Mouse (Mus musculus) C2C12 (cell line): ENCODE measurements around the gene Mrgprd.

Experiments
- CEBPB ChIP-seq: IDR thresholded peaks from one replicate; pipeline ENCODE4 v1.6.1; 2011; ENCODE audit warnings: low read depth, mild to moderate bottlenecking, control low read depth, moderate library complexity
- CTCF ChIP-seq: IDR thresholded peaks from one replicate; pipeline ENCODE4 v1.5.1; 2011; ENCODE audit not compliant: control insufficient read depth, insufficient read depth, insufficient read length
- MAX ChIP-seq: IDR thresholded peaks from one replicate; pipeline ENCODE4 v1.6.1; 2011; ENCODE audit warnings: mild to moderate bottlenecking, control low read depth
- MYOD1 ChIP-seq: IDR thresholded peaks from one replicate; pipeline ENCODE4 v1.6.1; 2011; ENCODE audit warnings: low read depth; ENCODE audit not compliant: control insufficient read depth, insufficient read length
- MYOG ChIP-seq: IDR thresholded peaks from one replicate; pipeline ENCODE4 v1.6.1; 2011; ENCODE audit not compliant: control insufficient read depth, insufficient read length; ENCODE audit errors: extremely low read depth

DNA sequence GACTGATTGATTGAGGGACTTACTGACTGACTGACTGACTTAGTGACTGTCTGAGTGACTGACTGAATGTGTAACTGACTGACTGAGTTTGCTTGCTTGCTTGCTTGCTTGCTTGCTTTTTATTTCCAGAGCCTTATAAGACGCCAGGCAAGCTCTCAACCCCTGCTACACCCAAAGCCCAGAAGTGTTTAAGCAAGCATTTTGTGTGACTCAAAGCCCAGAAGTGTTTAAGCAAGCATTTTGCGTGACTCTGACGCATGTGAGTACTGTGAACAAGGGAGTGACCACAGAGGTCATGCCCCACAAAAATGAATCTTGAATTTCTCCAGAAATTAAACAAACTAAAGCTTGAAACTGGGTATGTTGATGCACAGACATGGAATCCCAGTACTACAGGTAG is 30.3 kb upstream of the Mrgprd start:
- TF ChIP-seq CTCF: no peak
- TF ChIP-seq CEBPB: no peak
- TF ChIP-seq MYOG: no peak
- TF ChIP-seq MAX: no peak
- TF ChIP-seq MYOD1: no peak
